Mouse (Mus musculus): Measurements from ENCODE around the gene Dcun1d5. TPM values are rescaled to one million over a fixed set of nuclear protein-coding genes. Genes with fewer than 3 reads are reported as not detected.

Gene Dcun1d5
- 116 and 117 TPM in 2 replicates for polyA plus RNA-seq (2014; fragmentation: Nextera tagmentation; extraction: Ambion mirVana)

- peak; percentile 100 for ATAC-seq (ENCODE audit: low read depth)
- Histone ChIP-seq H3K27me3 (ENCODE audit: control insufficient read depth, insufficient read depth, low read length) (no peaks in the 10 kb centered on the region), H3K4me3 (ENCODE audit: low read depth, low read length) (peak within 1 kb of the TSS; percentile 99), H3K9me3 (ENCODE audit: control insufficient read depth, low read length) (no peaks in the 10 kb centered on the region), H3K36me3 (ENCODE audit: control insufficient read depth, insufficient read depth, low read length) (no peaks in the 10 kb centered on the region), H3K4me2 (ENCODE audit: low read depth, low read length) (peak within 1 kb of the TSS; percentile 97), H3K4me1 (ENCODE audit: control insufficient read depth, insufficient read depth, low read length) (peaks cover 20% of the 10 kb centered on the region), H3K9ac (replicated peaks; ENCODE audit: low read depth, low read length) (peak within 1 kb of the TSS; percentile 82), H3K27ac (ENCODE audit: low read depth, low read length) (peak within 1 kb of the TSS; percentile 90)
- WGBS = 1% methylated on average over 62 of the region's 62 CpGs
These were observed at the start of gene Dcun1d5, which contains the start of gene Dync2h1 for GRCm38 (mm10) chr9:7184172-7184896. TSS of gene Dcun1d5 (plus strand) at chr9:7184520. TSS of gene Dync2h1 (minus strand) at chr9:7184446.

DNA sequence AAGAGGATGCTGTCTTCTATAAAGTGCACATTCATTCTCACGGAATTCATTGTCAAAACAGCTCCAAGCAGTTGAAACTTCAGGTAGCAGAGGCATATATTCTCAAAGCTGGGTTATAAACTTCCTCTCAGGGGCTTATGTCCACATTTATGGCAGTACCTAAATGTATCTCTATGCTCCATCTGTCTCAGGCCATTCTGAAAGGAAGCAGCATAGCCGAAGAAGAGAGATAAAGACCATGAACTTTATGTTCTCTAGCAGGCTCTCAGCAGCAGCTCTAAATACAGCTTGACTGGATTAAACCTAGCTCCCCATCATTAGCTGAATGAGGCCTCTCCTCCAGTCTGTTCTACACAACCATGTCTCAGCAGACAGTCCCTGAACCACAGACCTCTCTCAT lies 29.9 kb upstream of the Dcun1d5 start:
- no peak overlapping the region for H3K4me3 ChIP-seq (ENCODE audit: low read depth, low read length)
- no peak overlapping the region for H3K27ac ChIP-seq (ENCODE audit: low read depth, low read length)
- peaks cover 18% of the 10 kb centered on the region for H3K36me3 ChIP-seq (ENCODE audit: control insufficient read depth, insufficient read depth, low read length)
- no peak overlapping the region for H3K4me2 ChIP-seq (ENCODE audit: low read depth, low read length)
- ATAC-seq (ENCODE audit: low read depth) = no peak
- no peaks in the 10 kb centered on the region for H3K4me1 ChIP-seq (ENCODE audit: control insufficient read depth, insufficient read depth, low read length)
- no peaks in the 10 kb centered on the region for H3K27me3 ChIP-seq (ENCODE audit: control insufficient read depth, insufficient read depth, low read length)
- H3K9me3 ChIP-seq (ENCODE audit: control insufficient read depth, low read length) = no peaks in the 10 kb centered on the region
- H3K9ac ChIP-seq (replicated peaks; ENCODE audit: low read depth, low read length) = no peak overlapping the region
- WGBS = 95% methylated on average over 2 of the region's 2 CpGs

- Histone ChIP-seq H3K4me3 (ENCODE audit: low read depth, low read length) (no peak overlapping the region), H3K4me2 (ENCODE audit: low read depth, low read length) (no peak overlapping the region), H3K9me3 (ENCODE audit: control insufficient read depth, low read length) (no peaks in the 10 kb centered on the region), H3K9ac (replicated peaks; ENCODE audit: low read depth, low read length) (no peak overlapping the region), H3K4me1 (ENCODE audit: control insufficient read depth, insufficient read depth, low read length) (no peaks in the 10 kb centered on the region), H3K27me3 (ENCODE audit: control insufficient read depth, insufficient read depth, low read length) (no peaks in the 10 kb centered on the region), H3K27ac (ENCODE audit: low read depth, low read length) (no peak overlapping the region), H3K36me3 (ENCODE audit: control insufficient read depth, insufficient read depth, low read length) (peaks cover 25% of the 10 kb centered on the region)
- ATAC-seq (ENCODE audit: low read depth) = no peak
- 94% methylated on average over 7 of the region's 7 CpGs for WGBS
These were observed 25.7 kb upstream of the Dcun1d5 start for GRCm38 (mm10) chr9:7158605-7159004.

- H3K4me1 ChIP-seq (ENCODE audit: control insufficient read depth, insufficient read depth, low read length) = no peaks in the 10 kb centered on the region
- H3K4me3 ChIP-seq (ENCODE audit: low read depth, low read length) = no peak overlapping the region
- no peaks in the 10 kb centered on the region for H3K9me3 ChIP-seq (ENCODE audit: control insufficient read depth, low read length)
- no peak overlapping the region for H3K27ac ChIP-seq (ENCODE audit: low read depth, low read length)
- no peak for ATAC-seq (ENCODE audit: low read depth)
- no peaks in the 10 kb centered on the region for H3K27me3 ChIP-seq (ENCODE audit: control insufficient read depth, insufficient read depth, low read length)
- WGBS = 76% methylated on average over 3 of the region's 3 CpGs
- no peak overlapping the region for H3K9ac ChIP-seq (replicated peaks; ENCODE audit: low read depth, low read length)
- no peak overlapping the region for H3K4me2 ChIP-seq (ENCODE audit: low read depth, low read length)
- peaks cover 22% of the 10 kb centered on the region for H3K36me3 ChIP-seq (ENCODE audit: control insufficient read depth, insufficient read depth, low read length)
These were observed 24.6 kb upstream of the Dcun1d5 start for GRCm38 (mm10) chr9:7159718-7160117.

- no peak for ATAC-seq (ENCODE audit: low read depth)
- 94% methylated on average over 5 of the region's 5 CpGs for WGBS
- no peak overlapping the region for H3K4me2 ChIP-seq (ENCODE audit: low read depth, low read length)
- H3K9me3 ChIP-seq (ENCODE audit: control insufficient read depth, low read length) = no peaks in the 10 kb centered on the region
- H3K4me1 ChIP-seq (ENCODE audit: control insufficient read depth, insufficient read depth, low read length) = no peaks in the 10 kb centered on the region
- peaks cover 19% of the 10 kb centered on the region; the same call in 1 of the 2 replicates for H3K36me3 ChIP-seq (ENCODE audit: control insufficient read depth, insufficient read depth, low read length)
- no peaks in the 10 kb centered on the region for H3K27me3 ChIP-seq (ENCODE audit: control insufficient read depth, insufficient read depth, low read length)
- H3K9ac ChIP-seq (replicated peaks; ENCODE audit: low read depth, low read length) = no peak overlapping the region
- no peak overlapping the region for H3K27ac ChIP-seq (ENCODE audit: low read depth, low read length)
- H3K4me3 ChIP-seq (ENCODE audit: low read depth, low read length) = no peak overlapping the region
These were observed 23.6 kb upstream of the Dcun1d5 start for GRCm38 (mm10) chr9:7160688-7161087.

DNA sequence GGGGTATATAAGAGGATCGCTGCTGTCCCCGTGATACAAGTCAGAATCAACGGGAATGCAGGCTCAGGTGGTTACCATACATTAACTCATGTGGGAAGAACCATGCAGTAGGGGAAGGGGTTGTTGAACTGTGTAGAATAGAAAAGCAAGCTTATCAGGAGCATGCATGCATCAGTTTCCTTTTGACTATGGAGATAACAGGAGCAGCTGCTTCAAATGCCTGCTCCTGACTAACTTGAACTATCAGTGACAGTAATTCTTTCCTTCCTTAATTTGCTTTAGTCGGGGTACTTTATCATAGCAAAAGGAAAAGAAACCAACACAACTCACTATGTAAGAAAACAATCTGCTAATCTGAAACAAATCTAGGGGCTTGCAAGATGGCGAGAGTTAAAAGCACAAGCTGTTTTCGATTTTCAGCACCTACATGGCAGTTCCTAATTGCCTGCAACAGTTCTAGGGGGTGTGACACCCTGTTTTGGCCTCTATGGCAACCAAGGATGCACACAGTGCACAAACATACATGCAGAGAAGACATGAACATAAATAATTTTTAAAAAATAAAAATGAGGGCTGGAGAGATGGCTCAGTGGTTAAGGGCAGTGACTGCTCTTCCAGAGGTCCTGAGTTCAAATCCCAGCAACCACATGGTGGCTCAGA lies 16.9 kb upstream of the Dcun1d5 start:
- Histone ChIP-seq H3K27me3 (ENCODE audit: control insufficient read depth, insufficient read depth, low read length) (no peaks in the 10 kb centered on the region), H3K4me3 (ENCODE audit: low read depth, low read length) (no peak overlapping the region), H3K9me3 (ENCODE audit: control insufficient read depth, low read length) (no peaks in the 10 kb centered on the region), H3K4me1 (ENCODE audit: control insufficient read depth, insufficient read depth, low read length) (no peaks in the 10 kb centered on the region), H3K4me2 (ENCODE audit: low read depth, low read length) (no peak overlapping the region), H3K9ac (replicated peaks; ENCODE audit: low read depth, low read length) (no peak overlapping the region), H3K27ac (ENCODE audit: low read depth, low read length) (no peak overlapping the region), H3K36me3 (ENCODE audit: control insufficient read depth, insufficient read depth, low read length) (peaks cover 5% of the 10 kb centered on the region; the same call in 1 of the 2 replicates)
- 95% methylated on average over 6 of the region's 6 CpGs for WGBS
- no peak for ATAC-seq (ENCODE audit: low read depth)

- Histone ChIP-seq H3K36me3 (ENCODE audit: control insufficient read depth, insufficient read depth, low read length) (0 out of 2 replicates have a peak, but pooled peaks cover 6% of the 10 kb centered on the region), H3K4me3 (ENCODE audit: low read depth, low read length) (no peak overlapping the region), H3K4me1 (ENCODE audit: control insufficient read depth, insufficient read depth, low read length) (no peaks in the 10 kb centered on the region), H3K27ac (ENCODE audit: low read depth, low read length) (no peak overlapping the region), H3K9ac (replicated peaks; ENCODE audit: low read depth, low read length) (no peak overlapping the region), H3K27me3 (ENCODE audit: control insufficient read depth, insufficient read depth, low read length) (no peaks in the 10 kb centered on the region), H3K9me3 (ENCODE audit: control insufficient read depth, low read length) (no peaks in the 10 kb centered on the region), H3K4me2 (ENCODE audit: low read depth, low read length) (no peak overlapping the region)
- 92% methylated on average over 1 of the region's 1 CpGs for WGBS
- no peak for ATAC-seq (ENCODE audit: low read depth)
These were observed 10.6 kb upstream of the Dcun1d5 start for GRCm38 (mm10) chr9:7173756-7174155.

GRCm38 (mm10) chr9:7176618-7177610 lies 7.4 kb upstream of the Dcun1d5 start:
- Histone ChIP-seq H3K9me3 (ENCODE audit: control insufficient read depth, low read length) (no peaks in the 10 kb centered on the region), H3K9ac (replicated peaks; ENCODE audit: low read depth, low read length) (peak overlapping the region; percentile 53), H3K36me3 (ENCODE audit: control insufficient read depth, insufficient read depth, low read length) (0 out of 2 replicates have a peak, but pooled peaks cover 6% of the 10 kb centered on the region), H3K4me1 (ENCODE audit: control insufficient read depth, insufficient read depth, low read length) (no peaks in the 10 kb centered on the region), H3K27ac (ENCODE audit: low read depth, low read length) (no peak overlapping the region), H3K27me3 (ENCODE audit: control insufficient read depth, insufficient read depth, low read length) (no peaks in the 10 kb centered on the region), H3K4me3 (ENCODE audit: low read depth, low read length) (peak overlapping the region; percentile 54), H3K4me2 (ENCODE audit: low read depth, low read length) (peak overlapping the region; percentile 65)
- WGBS = 10% methylated on average over 41 of the region's 41 CpGs
- ATAC-seq (ENCODE audit: low read depth) = peak; percentile 100
